Mouse (Mus musculus) lung, postnatal 0 days (tissue): ENCODE measurements at regions not wholly inside any gene's neighbourhood (a gene's known extent, or its start where the extent isn't known, plus 50 kb on each side); places are given as distances from the start of the nearest gene placed in this dataset.

Source experiments
- CTCF ChIP-seq: IDR thresholded peaks from 2 replicates; pipeline ENCODE4 v1.5.1; 2016; ENCODE audit warnings: antibody characterized with exemption, mild to moderate bottlenecking
- EP300 ChIP-seq: IDR thresholded peaks from 2 replicates; pipeline ENCODE4 v1.6.1; 2016; ENCODE audit warnings: antibody characterized with exemption, mild to moderate bottlenecking, control low read depth

- TF ChIP-seq EP300, result no peak
- no peak for TF ChIP-seq CTCF
Observed at GRCm38 (mm10) chr2:103884926-103885325, 72.9 kb upstream of the Lmo2 start.
